Mouse (Mus musculus): ENCODE data around the gene Olfr1243. TPM values are rescaled to one million over a fixed set of nuclear protein-coding genes. Genes with fewer than 3 reads are reported as not detected.

Gene Olfr1243
- total RNA-seq, 1 experiment, result not detected

DNA sequence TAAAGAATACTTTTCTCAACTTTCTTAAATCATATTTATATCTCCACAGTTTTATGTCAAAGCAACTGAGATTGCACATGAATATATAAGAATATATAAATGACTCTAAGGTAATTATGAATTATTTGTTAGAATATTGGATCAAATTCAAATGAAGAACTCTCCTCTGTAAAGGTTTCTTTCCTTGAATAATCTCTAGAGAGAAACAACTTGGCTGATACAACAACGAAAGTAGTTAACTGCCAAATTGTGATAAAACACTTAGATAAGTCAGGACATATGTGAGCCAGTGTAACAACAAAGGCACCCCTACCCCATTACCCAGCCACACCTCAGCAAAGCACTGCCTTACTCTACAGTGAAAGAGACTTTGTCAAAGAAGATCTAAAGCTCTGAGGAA lies 33.1 kb downstream of the Olfr1243 start, which contains the start of gene Olfr1242:
Olfr1242 (minus strand) TSS at position 101 of the 400 bp plus-strand sequence.
- TF ChIP-seq CHD2 (IDR thresholded peaks at IDR 0.05; ENCODE audit: low read depth, low read length) (no peak), HCFC1 (IDR thresholded peaks at IDR 0.05; ENCODE audit: borderline replicate concordance, insufficient read depth, low read length) (no peak), ZNF384 (IDR thresholded peaks at IDR 0.05; ENCODE audit: low read depth, low read length) (no peak), MAFK (IDR thresholded peaks at IDR 0.05; ENCODE audit: insufficient read depth, low read depth, low read length) (no peak), ZC3H11A (IDR thresholded peaks at IDR 0.05; ENCODE audit: borderline replicate concordance, low read depth, low read length) (no peak)
- Histone ChIP-seq H3K27ac (ENCODE audit: insufficient read depth, low read depth, low read length, poor library complexity, severe bottlenecking) (no peak within 1 kb of the TSS), H3K36me3 (ENCODE audit: control insufficient read depth, insufficient read depth, low read length, poor library complexity, severe bottlenecking) (no peaks in the 10 kb centered on the region), H3K4me3 (ENCODE audit: insufficient read depth in 1 of 2, low read depth in 1 of 2, low read length in 2 of 2, poor library complexity in 1 of 2, severe bottlenecking in 1 of 2) (no peak within 1 kb of the TSS), H3K4me1 (ENCODE audit: control insufficient read depth in 2 of 2, insufficient read depth in 2 of 2, low read length in 2 of 2, poor library complexity in 1 of 2) (no peaks in the 10 kb centered on the region), H3K9ac (ENCODE audit: insufficient read depth, low read depth, low read length, poor library complexity, severe bottlenecking) (no peak within 1 kb of the TSS), H3K9me3 (ENCODE audit: control insufficient read depth, insufficient read depth, low read depth, low read length) (no peaks in the 10 kb centered on the region)
- in situ Hi-C loops (cut with MboI; ENCODE audit: low sequenced_read_pairs in 2 of 2, unreplicated experiment in 2 of 2), result no loop called here
- no peak for DNase-seq (ENCODE audit: low read depth, low spot score)

DNA sequence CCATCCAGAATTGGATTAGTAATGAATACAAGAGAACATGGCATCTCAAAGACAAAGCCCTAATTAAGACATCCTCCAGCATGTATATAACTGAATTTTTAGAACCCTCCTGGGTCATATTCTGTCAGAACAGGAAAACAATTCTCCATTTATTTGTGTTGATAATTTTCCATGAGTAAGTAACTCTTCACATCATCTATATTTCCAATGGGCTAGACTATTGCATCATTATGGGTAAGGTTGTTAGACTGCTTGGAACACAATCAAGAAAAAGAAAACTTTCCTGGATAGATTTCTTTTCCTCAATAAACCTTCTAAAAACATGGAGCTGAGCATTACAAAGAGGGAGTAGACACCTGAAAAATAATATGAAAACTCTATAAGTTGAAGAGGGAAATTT lies 44.3 kb downstream of the Olfr1243 start, which contains the start of gene Olfr1241:
Olfr1241 (minus strand) TSS at position 101 of the 400 bp plus-strand sequence.
- TF ChIP-seq ZNF384 (IDR thresholded peaks at IDR 0.05; ENCODE audit: low read depth, low read length) (no peak), MAFK (IDR thresholded peaks at IDR 0.05; ENCODE audit: insufficient read depth, low read depth, low read length) (no peak), CHD2 (IDR thresholded peaks at IDR 0.05; ENCODE audit: low read depth, low read length) (no peak), ZC3H11A (IDR thresholded peaks at IDR 0.05; ENCODE audit: borderline replicate concordance, low read depth, low read length) (no peak), HCFC1 (IDR thresholded peaks at IDR 0.05; ENCODE audit: borderline replicate concordance, insufficient read depth, low read length) (no peak)
- no peaks in the 10 kb centered on the region for H3K9me3 ChIP-seq (ENCODE audit: control insufficient read depth, insufficient read depth, low read depth, low read length)
- no peak for DNase-seq (ENCODE audit: low read depth, low spot score)
- H3K4me3 ChIP-seq (ENCODE audit: insufficient read depth in 1 of 2, low read depth in 1 of 2, low read length in 2 of 2, poor library complexity in 1 of 2, severe bottlenecking in 1 of 2), result no peak within 1 kb of the TSS
- no peak within 1 kb of the TSS for H3K27ac ChIP-seq (ENCODE audit: insufficient read depth, low read depth, low read length, poor library complexity, severe bottlenecking)
- in situ Hi-C loops (cut with MboI; ENCODE audit: low sequenced_read_pairs in 2 of 2, unreplicated experiment in 2 of 2), result no loop called here
- no peaks in the 10 kb centered on the region for H3K36me3 ChIP-seq (ENCODE audit: control insufficient read depth, insufficient read depth, low read length, poor library complexity, severe bottlenecking)
- no peak within 1 kb of the TSS for H3K9ac ChIP-seq (ENCODE audit: insufficient read depth, low read depth, low read length, poor library complexity, severe bottlenecking)
- no peaks in the 10 kb centered on the region for H3K4me1 ChIP-seq (ENCODE audit: control insufficient read depth in 2 of 2, insufficient read depth in 2 of 2, low read length in 2 of 2, poor library complexity in 1 of 2)

Other genes starting within 250 kb of the Olfr1243 start
- gene Olfr1229, start 243.5 kb downstream of the Olfr1243 start, total RNA-seq (2012; rRNA removed), result not detected in 2 replicates
- gene Olfr1230, start 234.2 kb downstream of the Olfr1243 start, total RNA-seq (2012; rRNA removed), result not detected in 2 replicates
- gene Olfr1231, start 224.4 kb downstream of the Olfr1243 start, total RNA-seq (2012; rRNA removed), result not detected in 2 replicates
- gene Olfr1232, start 201.8 kb downstream of the Olfr1243 start, total RNA-seq (2012; rRNA removed), result not detected in 2 replicates
- gene Olfr1233, start 189.1 kb downstream of the Olfr1243 start, total RNA-seq (2012; rRNA removed), result not detected in 2 replicates
- gene Olfr1234, start 166.6 kb downstream of the Olfr1243 start, total RNA-seq (2012; rRNA removed), result not detected in 2 replicates
- gene Olfr1238, start 121.8 kb downstream of the Olfr1243 start, total RNA-seq (2012; rRNA removed), result not detected in 2 replicates
- gene Olfr1239, start 111.1 kb downstream of the Olfr1243 start, total RNA-seq (2012; rRNA removed), result not detected in 2 replicates
- not detected in 2 replicates for gene Olfr1240, start 88.5 kb downstream of the Olfr1243 start, total RNA-seq (2012; rRNA removed)
- not detected in 2 replicates for gene Olfr1241, start 44.4 kb downstream of the Olfr1243 start, total RNA-seq (2012; rRNA removed)
- not detected in 2 replicates for gene Olfr1242, start 33.2 kb downstream of the Olfr1243 start, total RNA-seq (2012; rRNA removed)
- not detected in 2 replicates for gene Olfr1245, start 47.0 kb upstream of the Olfr1243 start, total RNA-seq (2012; rRNA removed)
- not detected in 2 replicates for gene Olfr1246, start 61.7 kb upstream of the Olfr1243 start, total RNA-seq (2012; rRNA removed)
- gene Olfr1247, start 82.6 kb upstream of the Olfr1243 start, total RNA-seq (2012; rRNA removed), result not detected in 2 replicates
- gene Olfr1248, start 86.8 kb upstream of the Olfr1243 start, total RNA-seq (2012; rRNA removed), result not detected in 2 replicates
- not detected in 2 replicates for gene Olfr1249, start 103.5 kb upstream of the Olfr1243 start, total RNA-seq (2012; rRNA removed)
- gene Olfr1250, start 130.0 kb upstream of the Olfr1243 start, total RNA-seq (2012; rRNA removed), result not detected in 2 replicates
- gene Olfr1251, start 140.4 kb upstream of the Olfr1243 start, total RNA-seq (2012; rRNA removed), result not detected in 2 replicates
- not detected in 2 replicates for gene Olfr1252, start 193.5 kb upstream of the Olfr1243 start, total RNA-seq (2012; rRNA removed)
- not detected in 2 replicates for gene Olfr1253, start 225.6 kb upstream of the Olfr1243 start, total RNA-seq (2012; rRNA removed)

Measured in ES-E14 (cell line).